Mouse (Mus musculus): ENCODE measurements around the gene Ces1c. TPM values are rescaled to one million over a fixed set of nuclear protein-coding genes. Genes with fewer than 3 reads are reported as not detected.

Ces1c gene
- polyA plus RNA-seq, 1 experiment = not detected

Other genes with a start within 250 kb of the Ces1c start
- 1.1 and 1.5 TPM in 2 replicates for gene Capns2, start 229.9 kb downstream of the Ces1c start, polyA plus RNA-seq (2012; rRNA removed)
- gene Slc6a2, start 171.2 kb downstream of the Ces1c start, polyA plus RNA-seq (2012; rRNA removed) = 0.87 and 1.1 TPM in 2 replicates
- gene Ces1a, start 83.1 kb downstream of the Ces1c start, polyA plus RNA-seq (2012; rRNA removed) = not detected in 2 replicates
- gene Ces1b, start 51.3 kb downstream of the Ces1c start, polyA plus RNA-seq (2012; rRNA removed) = not detected in 2 replicates
- gene Ces1d, start 66.6 kb upstream of the Ces1c start, polyA plus RNA-seq (2012; rRNA removed) = 11.4 and 35.7 TPM in 2 replicates
- 0.15 TPM in 1 of 2 replicates, not detected in the other for gene Ces1e, start 98.3 kb upstream of the Ces1c start, polyA plus RNA-seq (2012; rRNA removed)
- 2.3 and 5.2 TPM in 2 replicates for gene Ces1f, start 148.5 kb upstream of the Ces1c start, polyA plus RNA-seq (2012; rRNA removed)
- 1.4 and 1.5 TPM in 2 replicates for gene Ces1g, start 206.0 kb upstream of the Ces1c start, polyA plus RNA-seq (2012; rRNA removed)
- 0.03 TPM in 1 of 2 replicates, not detected in the other for gene Ces1h, start 248.4 kb upstream of the Ces1c start, polyA plus RNA-seq (2012; rRNA removed)

Measured in urinary bladder, adult 2 months (tissue).